Mouse (Mus musculus): ENCODE data around the gene Scgb2b20. TPM values are rescaled to one million over a fixed set of nuclear protein-coding genes. Genes with fewer than 3 reads are reported as not detected.
"Not testable (repeated sequence)": the region's sequence is repeated elsewhere in the genome, so short reads cannot be mapped to it uniquely, and the experiment has no call there.

Gene Scgb2b20
- polyA plus RNA-seq (2012; rRNA removed) = not detected in 2 replicates

GRCm38 (mm10) chr7:33366222-33366621 is at the start of gene Scgb2b20:
Gene Scgb2b20, minus strand, starts transcription at chr7:33366322.
- DNase-seq (ENCODE audit: low spot score) = not testable (repeated sequence)

- DNase-seq (ENCODE audit: low spot score) = not testable (repeated sequence)
Measured at GRCm38 (mm10) chr7:33409681-33410080, 43.6 kb upstream of the Scgb2b20 start.

GRCm38 (mm10) chr7:33401650-33402049 is 35.5 kb upstream of the Scgb2b20 start:
- no peak for DNase-seq (ENCODE audit: low spot score)

GRCm38 (mm10) chr7:33399749-33400148 is 33.6 kb upstream of the Scgb2b20 start:
- not testable (repeated sequence) for DNase-seq (ENCODE audit: low spot score)

- not testable (repeated sequence) for DNase-seq (ENCODE audit: low spot score)
Measured at GRCm38 (mm10) chr7:33372934-33373333, 6.8 kb upstream of the Scgb2b20 start, which contains the start of gene Scgb1b20. Gene Scgb1b20, plus strand, starts transcription at chr7:33373234.

Other genes with a start within 250 kb of the Scgb2b20 start
- not detected in 2 replicates for gene Scgb2b18, start 192.5 kb downstream of the Scgb2b20 start, polyA plus RNA-seq (2012; rRNA removed)
- gene Scgb1b18, start 180.8 kb downstream of the Scgb2b20 start, polyA plus RNA-seq (2012; rRNA removed) = not detected in 2 replicates
- not detected in 2 replicates for gene Scgb2b19, start 86.0 kb downstream of the Scgb2b20 start, polyA plus RNA-seq (2012; rRNA removed)
- gene Scgb1b19, start 79.0 kb downstream of the Scgb2b20 start, polyA plus RNA-seq (2012; rRNA removed) = not detected in 2 replicates
- not detected in 2 replicates for gene Scgb1b20, start 6.9 kb upstream of the Scgb2b20 start, polyA plus RNA-seq (2012; rRNA removed)
- not detected in 2 replicates for gene Scgb2b21, start 154.1 kb upstream of the Scgb2b20 start, polyA plus RNA-seq (2012; rRNA removed)